Mouse (Mus musculus): ENCODE measurements at regions not wholly inside any gene's neighbourhood (a gene's known extent, or its start where the extent isn't known, plus 50 kb on each side); places are given as distances from the start of the nearest gene placed in this dataset.
"Not testable (repeated sequence)": the region's sequence is repeated elsewhere in the genome, so short reads cannot be mapped to it uniquely, and the experiment has no call there.

DNA sequence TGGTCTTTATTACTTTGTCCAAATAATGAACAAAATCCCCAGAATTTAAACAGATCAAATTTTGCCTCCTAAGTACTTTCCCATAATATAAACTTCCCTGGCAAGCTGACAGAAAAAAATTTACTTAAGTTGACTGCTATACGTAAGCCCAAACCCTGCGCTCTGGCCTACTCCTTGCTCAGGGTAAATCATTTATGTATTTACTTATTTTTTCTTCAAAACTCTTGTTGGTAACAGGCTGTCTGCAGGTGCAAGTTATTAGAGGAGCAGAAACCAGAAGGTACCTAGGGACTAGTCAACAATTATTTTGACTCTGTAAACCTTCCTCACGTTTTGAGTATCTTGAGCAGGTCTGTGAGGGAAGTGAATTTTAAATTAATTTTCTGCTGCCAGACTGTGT, 2615.7 kb downstream of the Poteg start:
- no peak for ATAC-seq (ENCODE audit: insufficient number of reproducible peaks, low FRiP score, low TSS enrichment)

DNA sequence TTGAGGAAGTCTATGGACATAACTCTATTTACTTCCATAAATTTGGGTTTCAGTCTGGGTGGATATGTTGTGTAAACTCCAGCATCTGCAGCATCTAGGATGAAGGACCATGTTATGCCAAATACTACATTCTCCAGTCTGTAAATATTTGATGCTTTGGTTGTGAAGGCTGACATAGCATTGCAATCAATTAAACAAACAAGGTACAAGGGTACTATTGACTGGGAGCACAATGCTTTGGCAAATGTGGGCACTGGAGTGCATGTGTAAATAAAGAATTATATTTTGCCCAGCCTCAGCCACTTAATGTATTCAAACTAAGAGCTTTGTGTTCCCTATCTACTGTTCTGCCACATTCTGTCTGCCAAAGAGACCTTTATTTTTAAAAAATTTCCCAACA, 2630.3 kb downstream of the Poteg start:
- ATAC-seq (ENCODE audit: insufficient number of reproducible peaks, low FRiP score, low TSS enrichment) = no peak

DNA sequence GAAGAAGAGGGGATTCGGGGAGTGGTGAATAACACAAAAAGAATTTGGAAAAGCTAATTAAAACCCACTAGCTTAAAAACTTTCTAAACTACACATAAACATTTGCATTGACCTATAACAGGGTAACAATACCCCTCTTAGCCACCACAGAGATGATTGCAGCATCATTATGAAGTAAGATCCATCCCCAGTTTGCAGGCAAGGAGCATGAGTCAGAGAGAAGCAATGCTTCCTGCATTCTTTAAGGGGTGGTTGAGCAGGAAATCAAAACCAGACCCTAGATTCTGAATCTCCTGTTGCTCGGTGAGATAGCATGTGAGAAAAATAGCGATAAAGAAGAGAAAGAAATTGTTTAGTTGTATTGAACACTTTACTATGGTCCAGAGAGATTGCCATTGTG, 2680.3 kb downstream of the Poteg start:
- no peak for ATAC-seq (ENCODE audit: insufficient number of reproducible peaks, low FRiP score, low TSS enrichment)

DNA sequence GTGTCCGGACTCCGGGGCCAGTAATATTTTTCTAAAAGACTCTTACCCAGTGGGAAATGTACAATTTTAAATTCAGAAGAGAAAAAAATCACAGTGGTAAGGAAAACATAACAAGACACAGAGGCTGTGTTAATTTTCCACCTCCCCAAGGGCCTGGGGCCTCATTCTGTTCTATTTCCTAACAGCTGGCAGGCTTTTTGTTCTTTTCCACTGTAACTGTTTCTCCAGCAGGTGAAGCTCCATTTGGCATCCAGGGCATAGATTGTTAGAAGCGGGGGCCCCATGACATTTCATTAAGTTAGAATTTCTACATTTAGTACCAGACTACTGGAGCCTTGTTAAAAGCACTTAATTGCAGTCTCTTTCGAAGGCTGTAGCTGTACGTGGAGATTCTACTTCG, 2687.5 kb downstream of the Poteg start:
- no peak for ATAC-seq (ENCODE audit: insufficient number of reproducible peaks, low FRiP score, low TSS enrichment)

DNA sequence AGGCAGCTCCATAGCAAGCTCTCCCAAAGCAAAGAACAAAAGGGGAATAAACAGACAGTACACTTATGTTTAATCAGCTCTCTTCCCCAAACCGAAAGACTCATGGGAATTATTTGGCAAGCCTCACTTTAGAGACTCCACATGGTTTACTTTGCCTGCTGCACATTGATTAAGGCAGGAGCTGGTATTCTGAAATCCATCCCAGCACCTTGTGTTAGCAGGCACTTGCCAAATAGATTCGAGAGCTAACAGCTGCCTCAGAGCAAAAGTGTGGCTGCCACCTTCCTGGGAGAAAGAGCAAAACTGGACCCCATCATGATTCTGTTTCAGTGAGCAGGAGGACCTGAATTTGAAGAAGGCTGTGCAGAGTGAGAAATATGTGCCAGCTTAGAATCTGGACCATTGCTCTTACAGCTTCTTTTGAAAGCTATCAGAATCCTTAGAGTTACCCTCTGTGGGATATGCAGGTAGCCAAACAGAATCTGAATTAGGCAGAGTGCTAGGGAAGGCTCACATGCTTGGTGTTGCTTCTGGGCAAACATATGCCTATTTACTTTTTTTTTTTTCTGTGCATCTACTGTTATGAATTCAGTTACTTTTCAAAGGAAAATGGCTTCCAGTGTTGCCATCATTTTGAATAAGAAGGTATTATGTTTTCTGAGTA, 2703.8 kb downstream of the Poteg start:
- no peak for ATAC-seq (ENCODE audit: insufficient number of reproducible peaks, low FRiP score, low TSS enrichment)

DNA sequence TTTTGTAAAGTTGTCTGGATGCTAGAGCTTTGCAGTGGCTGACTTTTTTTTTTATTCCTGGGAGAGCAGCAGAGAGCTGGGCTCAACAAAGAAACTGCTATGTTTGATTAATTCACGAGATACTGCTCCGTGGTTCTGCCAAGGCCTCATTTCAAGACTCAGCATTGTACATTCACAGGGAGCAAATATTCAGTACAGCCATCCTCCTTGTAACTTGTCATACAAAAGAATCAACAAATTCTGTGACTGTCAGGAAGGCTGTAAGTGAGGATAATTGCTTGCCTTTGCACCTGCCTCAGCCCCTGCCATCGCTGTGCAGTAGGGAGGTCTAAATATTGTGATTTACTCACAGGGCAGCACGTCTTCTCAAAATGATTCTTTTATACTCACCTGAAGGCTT, 2705.5 kb downstream of the Poteg start:
- ATAC-seq (ENCODE audit: insufficient number of reproducible peaks, low FRiP score, low TSS enrichment) = no peak

DNA sequence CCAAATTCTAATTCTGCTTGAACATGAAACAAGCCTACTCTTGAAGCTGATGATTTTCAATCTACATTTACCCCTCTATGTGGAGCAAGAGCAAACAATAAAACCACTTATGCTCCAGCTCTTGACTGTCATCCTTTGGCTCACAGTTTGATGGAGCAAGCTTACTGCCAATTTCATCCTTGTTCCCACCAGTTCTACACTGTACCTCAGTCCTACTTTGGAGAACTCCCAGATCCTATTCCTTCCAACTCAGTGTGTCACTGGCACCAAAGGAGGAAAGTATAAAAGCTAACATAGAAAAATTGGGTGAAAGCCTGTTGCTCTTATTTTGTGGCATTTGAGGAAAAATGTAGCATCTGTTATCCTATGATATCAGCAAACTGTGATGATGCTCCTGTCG, 2724.4 kb downstream of the Poteg start:
- no peak for ATAC-seq (ENCODE audit: insufficient number of reproducible peaks, low FRiP score, low TSS enrichment)

DNA sequence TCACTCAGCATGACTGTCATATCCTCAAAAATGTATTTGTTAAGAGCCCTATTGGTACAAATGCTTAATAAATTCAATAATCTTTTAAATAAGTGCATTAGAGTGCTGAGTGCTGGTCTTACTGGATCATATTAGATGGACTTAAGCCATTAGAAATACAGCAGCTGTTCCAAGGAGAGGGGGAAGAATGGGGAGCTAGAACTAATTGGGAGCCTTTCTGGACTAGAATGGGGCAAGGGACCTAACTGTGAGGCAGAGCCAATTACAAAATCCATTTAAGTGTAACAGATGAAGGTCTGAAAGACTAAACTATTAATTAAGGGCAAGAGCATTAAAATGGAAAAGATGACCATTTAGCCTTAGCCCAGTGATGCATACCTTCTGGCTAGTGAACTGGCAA, 2755.3 kb downstream of the Poteg start:
- ATAC-seq (ENCODE audit: insufficient number of reproducible peaks, low FRiP score, low TSS enrichment) = not testable (repeated sequence)

DNA sequence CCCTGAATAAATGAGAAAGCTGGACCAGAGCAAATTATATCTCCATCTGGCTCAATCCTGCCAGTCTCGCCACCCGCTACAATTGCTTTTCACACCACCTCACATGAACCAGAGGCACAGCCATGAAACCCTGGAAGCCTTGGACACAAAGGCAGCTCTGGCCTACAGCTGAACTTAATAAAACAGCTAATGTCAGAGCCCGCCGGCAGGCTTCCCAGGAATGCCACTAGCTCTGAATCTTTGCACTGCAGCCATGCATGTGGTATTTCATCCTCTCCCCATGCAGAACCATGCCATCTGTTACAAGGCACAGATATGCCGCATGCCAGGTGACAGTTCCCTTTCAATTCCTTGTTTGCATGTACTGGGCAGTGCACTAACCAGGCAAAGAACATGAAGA, 2779.9 kb downstream of the Poteg start:
- ATAC-seq (ENCODE audit: insufficient number of reproducible peaks, low FRiP score, low TSS enrichment) = 0 out of 2 replicates have a peak, but pooled peaks have one; percentile 56

DNA sequence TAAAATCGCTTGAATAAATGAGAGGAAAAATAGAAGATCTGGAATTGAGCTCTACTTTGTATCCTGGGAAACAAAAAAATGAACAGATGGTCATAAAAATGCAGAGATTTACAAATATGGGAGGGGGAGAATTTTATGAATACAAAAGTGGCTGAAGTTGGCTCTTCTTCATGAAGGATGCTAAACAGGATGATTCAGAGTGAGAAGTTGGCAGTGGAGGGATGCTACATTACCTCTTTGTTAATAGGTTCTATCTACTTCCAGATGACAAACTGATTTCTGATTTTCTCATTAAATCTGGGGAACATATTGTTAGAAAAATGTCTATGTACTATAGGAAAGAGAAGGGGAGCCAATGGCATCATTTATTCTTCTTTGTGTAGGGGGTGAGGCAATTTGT, 2785.8 kb downstream of the Poteg start:
- ATAC-seq (ENCODE audit: insufficient number of reproducible peaks, low FRiP score, low TSS enrichment) = no peak

DNA sequence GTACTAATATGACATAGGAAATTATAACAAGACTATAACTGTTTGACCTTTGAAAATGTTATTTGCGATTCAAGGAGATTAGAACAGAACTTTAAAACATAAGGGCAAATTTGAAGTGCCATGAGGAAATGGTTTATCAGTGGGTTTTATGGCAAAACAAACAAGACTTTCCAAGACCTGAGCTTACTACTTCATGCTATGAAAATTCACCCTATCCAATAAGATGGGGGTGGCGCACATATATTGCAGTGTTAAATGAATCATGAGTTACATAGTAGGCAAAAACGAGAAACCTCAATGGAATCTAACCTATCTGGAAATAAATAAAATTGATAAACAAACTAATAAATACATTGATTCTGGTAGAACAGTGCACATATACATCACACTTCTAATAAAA, 2804.3 kb downstream of the Poteg start:
- ATAC-seq (ENCODE audit: insufficient number of reproducible peaks, low FRiP score, low TSS enrichment) = no peak

DNA sequence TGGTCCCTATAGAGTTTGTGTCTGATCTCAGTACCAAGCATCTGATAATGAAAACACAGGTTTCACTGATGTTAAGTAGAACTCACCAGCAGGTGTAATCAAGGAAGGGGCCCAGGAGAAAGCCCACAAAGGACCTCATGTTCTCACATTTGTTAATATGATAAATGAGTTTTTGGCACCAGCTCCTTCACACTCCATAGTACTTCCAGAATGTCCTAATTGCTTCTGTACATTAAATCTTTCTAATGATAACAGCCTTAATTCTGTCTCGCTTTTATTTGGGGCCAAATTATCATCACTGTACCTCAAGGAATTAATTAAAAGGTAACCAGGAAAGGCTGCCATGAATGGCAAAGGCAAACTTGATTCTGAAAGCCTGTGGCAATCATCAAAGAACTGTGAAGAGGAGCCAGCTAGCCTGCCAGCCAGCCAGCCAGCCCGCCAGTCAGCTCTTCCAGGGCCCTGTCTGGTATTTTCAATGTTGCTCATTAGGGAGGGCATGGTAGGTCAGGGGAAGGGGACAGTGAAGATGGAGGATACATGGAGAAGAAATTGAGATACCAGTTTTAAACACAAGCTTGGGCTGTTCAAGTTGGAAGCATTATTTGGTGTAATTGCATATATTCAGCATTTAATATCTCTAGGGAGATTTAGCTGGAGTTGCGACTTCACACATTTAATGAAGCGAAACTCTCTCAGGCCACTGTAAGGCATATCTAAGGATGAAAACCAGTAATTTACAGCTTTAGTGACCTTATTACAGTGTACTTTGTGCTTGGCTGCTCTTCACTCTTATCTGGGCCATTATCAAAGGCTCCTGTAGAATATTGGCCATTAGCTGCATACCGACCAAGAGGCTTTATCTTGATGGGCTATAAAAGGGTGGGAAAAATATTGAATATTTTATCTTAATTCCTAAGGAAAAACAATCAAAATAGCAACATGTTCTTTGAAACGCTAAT, 2822.8 kb downstream of the Poteg start:
- ATAC-seq (ENCODE audit: insufficient number of reproducible peaks, low FRiP score, low TSS enrichment) = no peak

DNA sequence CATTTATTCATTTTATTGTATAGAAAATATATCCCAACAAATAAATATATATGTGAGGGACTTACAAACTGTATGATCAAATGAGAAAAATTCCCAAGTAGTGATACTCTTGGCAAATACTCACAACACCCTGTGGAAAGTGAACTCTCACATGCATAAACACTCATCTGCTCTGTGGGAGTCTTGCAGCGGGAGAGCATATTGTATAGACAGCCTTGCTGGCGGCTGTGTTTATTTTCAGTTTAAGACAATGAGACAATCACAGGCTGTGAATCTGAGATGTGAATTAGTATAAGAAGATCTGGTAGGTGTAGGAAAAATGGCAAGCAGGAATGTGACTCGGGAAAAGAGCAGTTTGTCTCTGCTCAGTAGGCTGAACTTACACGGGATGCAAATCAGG, 2841.7 kb downstream of the Poteg start:
- ATAC-seq (ENCODE audit: insufficient number of reproducible peaks, low FRiP score, low TSS enrichment) = no peak

DNA sequence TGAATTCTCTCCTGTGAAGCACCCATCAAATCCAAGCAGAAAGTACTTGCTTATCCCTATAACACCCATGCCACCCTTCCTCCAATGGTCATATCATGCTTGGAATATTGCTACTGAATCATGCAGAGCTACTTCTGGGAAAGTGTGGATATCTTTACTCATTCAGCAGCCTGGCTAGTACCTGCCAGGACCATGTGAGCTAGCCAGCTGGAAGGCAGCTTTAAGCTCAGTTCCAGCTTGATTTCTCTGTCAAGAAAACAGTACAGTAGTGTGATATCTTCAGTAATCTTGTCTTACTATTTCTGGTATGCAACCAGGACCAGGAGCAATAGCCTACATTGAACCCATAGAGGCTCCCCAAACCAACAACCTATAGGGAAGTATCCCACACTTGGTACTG, 2883.7 kb downstream of the Poteg start:
- ATAC-seq (ENCODE audit: insufficient number of reproducible peaks, low FRiP score, low TSS enrichment) = no peak

DNA sequence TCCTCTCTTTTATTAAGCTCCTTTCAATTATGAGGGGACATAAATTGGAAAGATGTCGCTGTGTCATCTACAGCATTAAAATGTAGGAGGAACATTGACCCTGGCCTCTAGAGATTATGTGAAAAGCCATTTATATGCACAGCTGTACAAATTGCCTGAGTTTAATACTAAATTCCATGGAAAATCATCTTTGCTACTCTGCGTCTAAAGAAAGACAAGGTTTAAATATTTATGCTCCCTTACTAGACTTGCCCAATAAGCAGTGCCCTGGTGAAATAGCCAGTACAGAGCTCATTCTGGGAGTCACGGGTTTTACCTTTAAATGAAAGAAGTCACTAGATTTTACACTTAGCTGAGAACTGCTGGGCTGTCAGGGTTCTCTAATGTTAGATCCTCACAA, 2885.9 kb downstream of the Poteg start:
- no peak for ATAC-seq (ENCODE audit: insufficient number of reproducible peaks, low FRiP score, low TSS enrichment)

DNA sequence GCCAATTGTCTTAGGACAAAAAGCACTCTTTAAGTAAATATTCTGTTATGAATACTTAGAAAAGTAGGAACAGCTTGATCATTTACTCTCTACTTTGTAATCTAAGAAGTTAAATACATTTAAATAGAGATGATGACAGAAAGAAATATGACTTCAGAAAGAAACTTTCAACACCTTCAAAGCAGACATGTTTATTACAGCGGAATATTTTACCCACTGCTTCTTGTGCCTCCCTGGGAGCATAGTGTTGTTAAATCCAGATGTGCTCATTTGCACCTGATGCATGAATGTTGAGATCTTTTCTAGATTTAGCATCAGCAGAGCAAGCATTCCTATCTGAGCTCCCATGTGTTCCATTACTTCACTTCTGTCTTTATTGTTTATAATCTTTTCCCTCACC, 2912.0 kb downstream of the Poteg start:
- no peak for ATAC-seq (ENCODE audit: insufficient number of reproducible peaks, low FRiP score, low TSS enrichment)

DNA sequence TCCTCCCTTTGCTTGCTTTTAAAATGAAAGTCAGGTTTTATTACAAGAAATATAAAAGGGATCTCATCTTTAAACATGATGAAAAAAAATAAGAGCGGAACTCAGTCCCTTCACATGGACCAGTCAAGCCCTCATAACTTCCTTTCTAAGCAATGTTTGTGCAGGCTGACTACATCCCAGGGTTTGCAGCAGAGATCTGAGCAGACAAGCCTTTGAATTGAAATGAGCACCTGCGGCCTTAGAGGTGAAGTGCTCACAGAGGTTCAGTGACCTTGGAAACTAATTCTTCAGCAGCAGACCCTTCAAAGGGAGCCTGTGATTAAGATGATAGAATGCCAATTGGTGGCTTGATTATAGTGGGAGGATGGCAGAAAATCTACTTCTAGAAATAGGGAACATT, 2918.3 kb downstream of the Poteg start:
- ATAC-seq (ENCODE audit: insufficient number of reproducible peaks, low FRiP score, low TSS enrichment) = no peak

DNA sequence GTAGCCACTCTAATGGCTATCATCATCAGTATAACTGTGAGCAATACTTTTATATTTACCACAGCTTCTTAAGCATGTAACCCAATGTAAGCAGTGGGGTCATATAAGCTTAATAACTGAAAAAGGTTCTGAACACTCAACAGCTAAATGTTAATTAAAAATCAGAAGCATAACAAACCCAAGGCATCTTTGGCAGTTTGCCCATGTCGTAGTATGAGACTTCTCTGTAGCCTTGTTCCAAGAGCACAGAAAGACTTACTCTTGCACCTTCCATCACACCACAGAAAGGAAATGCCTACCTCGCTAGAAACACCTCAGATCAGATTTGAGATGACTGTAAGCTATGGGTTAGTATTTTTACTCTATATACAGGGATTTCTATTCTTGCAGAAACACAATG, 2944.5 kb downstream of the Poteg start:
- no peak for ATAC-seq (ENCODE audit: insufficient number of reproducible peaks, low FRiP score, low TSS enrichment)

DNA sequence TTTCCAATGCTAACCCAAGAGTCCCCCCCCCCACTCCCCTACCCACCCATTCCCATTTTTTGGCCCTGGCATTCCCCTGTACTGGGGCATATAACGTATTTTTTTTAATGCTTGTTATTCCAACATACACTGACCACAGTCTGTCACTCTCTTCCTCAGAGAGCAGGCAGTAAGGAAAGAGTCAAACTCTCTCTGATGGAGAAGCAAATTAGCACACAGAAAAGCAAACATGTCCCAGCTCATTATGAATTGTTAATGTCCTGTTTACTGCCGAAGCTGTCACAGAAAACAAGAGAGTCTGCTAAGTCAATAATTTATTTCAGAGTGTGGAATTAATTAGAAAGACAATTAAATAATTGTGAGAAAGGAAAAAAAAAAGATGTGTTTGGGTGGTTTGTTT, 2989.1 kb upstream of the 5930422O12Rik start:
- no peak for ATAC-seq (ENCODE audit: insufficient number of reproducible peaks, low FRiP score, low TSS enrichment)

DNA sequence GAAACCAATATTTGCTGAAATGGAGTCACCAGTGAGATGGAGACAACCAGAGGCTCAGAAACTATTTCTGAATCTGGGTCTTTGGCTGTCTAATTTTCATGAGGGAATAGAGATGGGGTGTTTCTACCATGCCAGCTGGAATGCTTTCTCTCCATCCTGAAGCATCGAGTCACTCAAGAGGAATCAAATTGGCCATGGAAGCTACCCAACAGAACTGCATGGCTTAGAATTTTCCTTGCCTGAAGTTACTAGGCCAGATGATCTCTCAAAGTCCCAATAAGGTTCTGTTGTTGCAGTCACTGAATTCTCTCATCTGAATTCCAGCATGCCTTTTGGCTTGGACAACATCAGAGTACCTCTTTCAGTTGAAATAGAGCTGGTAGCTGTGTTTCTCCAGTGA, 2986.7 kb upstream of the 5930422O12Rik start:
- no peak for ATAC-seq (ENCODE audit: insufficient number of reproducible peaks, low FRiP score, low TSS enrichment)

DNA sequence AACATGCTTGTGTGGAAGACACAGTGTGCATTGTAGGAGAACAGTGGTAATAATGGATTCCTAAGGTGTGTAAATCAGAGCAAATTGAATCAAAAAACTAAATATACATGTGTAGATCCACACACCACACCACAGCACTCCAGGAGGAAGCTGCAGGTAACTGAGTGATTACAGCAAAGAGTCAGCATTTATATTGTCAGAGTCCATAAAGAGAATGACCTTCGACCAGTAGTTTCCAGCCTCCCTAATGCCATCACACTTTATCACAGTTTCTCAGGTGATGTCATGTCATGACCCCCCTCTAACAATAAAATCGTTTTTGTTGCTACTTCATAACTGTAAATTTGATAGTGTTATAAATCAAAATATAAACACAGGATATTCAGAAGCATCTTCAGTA, 2984.6 kb upstream of the 5930422O12Rik start:
- no peak for ATAC-seq (ENCODE audit: insufficient number of reproducible peaks, low FRiP score, low TSS enrichment)

DNA sequence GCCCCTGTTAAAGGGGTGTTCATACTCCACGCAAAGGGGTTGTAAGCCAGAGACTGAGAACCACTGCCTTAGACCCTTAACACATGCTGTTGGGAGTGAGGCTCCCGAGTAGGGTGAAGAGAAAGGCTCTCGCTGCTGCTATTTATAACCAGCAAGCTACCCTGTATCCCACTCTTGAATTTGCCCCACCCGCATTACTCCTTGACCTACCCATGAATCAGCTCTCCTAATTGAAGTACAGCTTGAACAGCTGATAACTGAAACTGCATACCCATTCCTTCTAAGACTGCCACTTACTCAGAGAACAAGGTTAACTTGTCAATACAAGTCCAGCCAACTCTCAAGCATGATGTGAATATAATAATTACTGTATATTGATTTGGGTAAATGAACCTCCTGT, 2984.2 kb upstream of the 5930422O12Rik start:
- no peak for ATAC-seq (ENCODE audit: insufficient number of reproducible peaks, low FRiP score, low TSS enrichment)
